Mouse (Mus musculus) heart, embryonic 11.5 days (tissue): ENCODE measurements around the gene Fgfr3. TPM values are rescaled to one million over a fixed set of nuclear protein-coding genes. Genes with fewer than 3 reads are reported as not detected.

ENCODE experiments used
- ATAC-seq: fragments of 200-750 bp; cut with Nextera tagmentation; replicated peaks from 2 replicates; pipeline ENCODE4 v1.8.0; 2017; ENCODE audit warnings: moderate library complexity; ENCODE audit not compliant: insufficient number of reproducible peaks, low FRiP score, low TSS enrichment
- H3K27ac ChIP-seq: fragments of 300-500 bp; sonication (generic); 2 replicates; pipeline ENCODE4 v1.5.1; 2014; ENCODE audit warnings: mild to moderate bottlenecking, low read depth, low read length
- H3K27me3 ChIP-seq: fragments of 300-500 bp; sonication (generic); 2 replicates; pipeline ENCODE4 v1.6.1; 2014; ENCODE audit warnings: mild to moderate bottlenecking, low read length, mixed read lengths; ENCODE audit not compliant: control insufficient read depth, insufficient read depth
- H3K36me3 ChIP-seq: fragments of 300-500 bp; sonication (generic); 2 replicates; pipeline ENCODE4 v1.6.1; 2014; ENCODE audit warnings: mild to moderate bottlenecking, low read length, moderate library complexity, mixed read lengths; ENCODE audit not compliant: control insufficient read depth, insufficient read depth
- H3K4me1 ChIP-seq: fragments of 300-500 bp; sonication (generic); 2 replicates; pipeline ENCODE4 v1.6.1; 2014; ENCODE audit warnings: low read length; ENCODE audit not compliant: control insufficient read depth, insufficient read depth
- H3K4me2 ChIP-seq: fragments of 300-500 bp; sonication (generic); 2 replicates; pipeline ENCODE4 v1.6.1; 2014; ENCODE audit warnings: mild to moderate bottlenecking, moderate library complexity
- H3K4me3 ChIP-seq: fragments of 300-500 bp; sonication (generic); 2 replicates; pipeline ENCODE4 v1.5.1; 2014; ENCODE audit warnings: low read depth, low read length
- H3K9ac ChIP-seq: fragments of 300-500 bp; sonication (generic); 2 replicates; pipeline ENCODE4 v1.6.1; 2014; ENCODE audit warnings: mild to moderate bottlenecking, low read depth, low read length, moderate library complexity
- H3K9me3 ChIP-seq: fragments of 300-500 bp; sonication (generic); replicated peaks from 2 replicates; pipeline ENCODE4 v1.6.1; 2016; ENCODE audit warnings: low read length; ENCODE audit not compliant: control insufficient read depth
- WGBS: fragments of 180-500 bp; shearing (Covaris S2); extraction: QIAGEN DNeasy Blood & Tissue Kit; methylation state at CpG from one replicate; pipeline ENCODE4 v1.1.7; 2014; ENCODE audit not compliant: insufficient replicate concordance; 5-methylcytosine and 5-hydroxymethylcytosine counted together
- polyA plus RNA-seq: library from polyadenylated mRNA; unstranded; fragments of >200 nt; fragmentation: Nextera tagmentation; extraction: Ambion mirVana; gene quantifications from 2 replicates; pipeline ENCODE4 v1.2.1, GENCODE M21; 2014

The Fgfr3 gene
- polyA plus RNA-seq, 1 experiment from 2014 or later: 4.4 TPM

GRCm38 (mm10) chr5:33694848-33695717 is 26.4 kb upstream of the Fgfr3 start:
- Histone ChIP-seq H3K9ac (peak overlapping the region; percentile 72), H3K4me1 (peaks cover 37% of the 10 kb centered on the region), H3K4me3 (peak overlapping the region; percentile 51), H3K36me3 (no peaks in the 10 kb centered on the region), H3K4me2 (peak overlapping the region; percentile 95), H3K27ac (peak overlapping the region; percentile 41; the same call in 1 of the 2 replicates), H3K9me3 (no peaks in the 10 kb centered on the region), H3K27me3 (peaks cover 31% of the 10 kb centered on the region)
- ATAC-seq: no peak
- 2% methylated on average over 70 of the region's 71 CpGs for WGBS

- WGBS: 1% methylated on average over 24 of the region's 24 CpGs
- peak overlapping the region; percentile 95 for H3K4me2 ChIP-seq
- 0 out of 2 replicates have a peak, but pooled peaks have one; percentile 6 for ATAC-seq
- peak overlapping the region; percentile 51 for H3K4me3 ChIP-seq
- H3K9ac ChIP-seq: peak overlapping the region; percentile 72
- no peaks in the 10 kb centered on the region for H3K9me3 ChIP-seq
- H3K36me3 ChIP-seq: no peaks in the 10 kb centered on the region
- H3K27me3 ChIP-seq: peaks cover 35% of the 10 kb centered on the region
- peaks cover 44% of the 10 kb centered on the region for H3K4me1 ChIP-seq
- no peak overlapping the region for H3K27ac ChIP-seq
Observed at GRCm38 (mm10) chr5:33695718-33696121, 25.8 kb upstream of the Fgfr3 start.

- Histone ChIP-seq H3K4me1 (peaks cover 45% of the 10 kb centered on the region), H3K27me3 (peaks cover 35% of the 10 kb centered on the region)
Observed at GRCm38 (mm10) chr5:33696430-33696829, 25.0 kb upstream of the Fgfr3 start.

GRCm38 (mm10) chr5:33697534-33697933 is 23.9 kb upstream of the Fgfr3 start:
- H3K4me2 ChIP-seq: no peak overlapping the region
- peaks cover 35% of the 10 kb centered on the region for H3K27me3 ChIP-seq
- no peak overlapping the region for H3K9ac ChIP-seq
- H3K4me1 ChIP-seq: peaks cover 36% of the 10 kb centered on the region
- H3K36me3 ChIP-seq: no peaks in the 10 kb centered on the region
- no peak overlapping the region for H3K4me3 ChIP-seq
- no peak overlapping the region for H3K27ac ChIP-seq
- H3K9me3 ChIP-seq: no peaks in the 10 kb centered on the region
- no peak for ATAC-seq
- WGBS: 69% methylated on average over 1 of the region's 1 CpGs

More at GRCm38 (mm10) chr5:33696430-33696829, 25.0 kb upstream of the Fgfr3 start:
- H3K9me3 ChIP-seq: no peaks in the 10 kb centered on the region
- H3K36me3 ChIP-seq: no peaks in the 10 kb centered on the region
- no peak for ATAC-seq
- no peak overlapping the region for H3K4me2 ChIP-seq
- no peak overlapping the region for H3K27ac ChIP-seq
- H3K4me3 ChIP-seq: no peak overlapping the region
- no peak overlapping the region for H3K9ac ChIP-seq
- 62% methylated on average over 5 of the region's 5 CpGs for WGBS

GRCm38 (mm10) chr5:33697947-33698512 is 23.4 kb upstream of the Fgfr3 start:
- Histone ChIP-seq H3K9ac (no peak overlapping the region), H3K4me2 (no peak overlapping the region), H3K27me3 (peaks cover 32% of the 10 kb centered on the region), H3K4me1 (peaks cover 31% of the 10 kb centered on the region), H3K36me3 (no peaks in the 10 kb centered on the region), H3K27ac (no peak overlapping the region), H3K9me3 (no peaks in the 10 kb centered on the region), H3K4me3 (no peak overlapping the region)
- ATAC-seq: no peak
- 39% methylated on average over 13 of the region's 13 CpGs for WGBS

- Histone ChIP-seq H3K4me3 (no peak overlapping the region), H3K9ac (no peak overlapping the region), H3K27me3 (peaks cover 29% of the 10 kb centered on the region), H3K4me2 (no peak overlapping the region), H3K27ac (no peak overlapping the region), H3K4me1 (peaks cover 29% of the 10 kb centered on the region), H3K36me3 (no peaks in the 10 kb centered on the region), H3K9me3 (no peaks in the 10 kb centered on the region)
- no peak for ATAC-seq
- 82% methylated on average over 5 of the region's 5 CpGs for WGBS
Observed at GRCm38 (mm10) chr5:33698669-33699068, 22.8 kb upstream of the Fgfr3 start.

- Histone ChIP-seq H3K27ac (no peak overlapping the region), H3K4me3 (no peak overlapping the region), H3K9me3 (no peaks in the 10 kb centered on the region), H3K36me3 (no peaks in the 10 kb centered on the region), H3K27me3 (peaks cover 20% of the 10 kb centered on the region), H3K4me2 (peak overlapping the region; percentile 24; the same call in 1 of the 2 replicates), H3K9ac (no peak overlapping the region), H3K4me1 (peaks cover 35% of the 10 kb centered on the region)
- 17% methylated on average over 13 of the region's 13 CpGs for WGBS
- ATAC-seq: no peak
Observed at GRCm38 (mm10) chr5:33700010-33700409, 21.5 kb upstream of the Fgfr3 start.

- no peak for ATAC-seq
- H3K27ac ChIP-seq: no peak overlapping the region
- H3K4me2 ChIP-seq: no peak overlapping the region
- H3K4me1 ChIP-seq: peaks cover 37% of the 10 kb centered on the region
- no peaks in the 10 kb centered on the region for H3K9me3 ChIP-seq
- H3K9ac ChIP-seq: no peak overlapping the region
- peaks cover 12% of the 10 kb centered on the region for H3K27me3 ChIP-seq
- WGBS: 72% methylated on average over 11 of the region's 11 CpGs
- H3K36me3 ChIP-seq: no peaks in the 10 kb centered on the region
- no peak overlapping the region for H3K4me3 ChIP-seq
Observed at GRCm38 (mm10) chr5:33701832-33702231, 19.6 kb upstream of the Fgfr3 start.
